Mouse (Mus musculus): ENCODE measurements around the gene Gm3512.
"Not testable (repeated sequence)": the region's sequence is repeated elsewhere in the genome, so short reads cannot be mapped to it uniquely, and the experiment has no call there.

The Gm3512 gene

GRCm38 (mm10) chr14:7174483-7174971, at the start of gene Gm3512:
TSS of gene Gm3512 (minus strand) at chr14:7174533.
- not testable (repeated sequence) for DNase-seq (ENCODE audit: low read depth, low spot score)

- DNase-seq (ENCODE audit: low read depth, low spot score): not testable (repeated sequence)
Measured at GRCm38 (mm10) chr14:7200070-7200469, 25.7 kb upstream of the Gm3512 start.

GRCm38 (mm10) chr14:7194440-7194839, 20.1 kb upstream of the Gm3512 start, which contains the start of gene Gm16434:
TSS of gene Gm16434 (minus strand) at chr14:7194540.
- DNase-seq (ENCODE audit: low read depth, low spot score): not testable (repeated sequence)

- not testable (repeated sequence) for DNase-seq (ENCODE audit: low read depth, low spot score)
Measured at GRCm38 (mm10) chr14:7125312-7125711, 49.0 kb downstream of the Gm3512 start, which contains the start of gene Gm6676. TSS of gene Gm6676 (minus strand) at chr14:7125412.

- not testable (repeated sequence) for DNase-seq (ENCODE audit: low read depth, low spot score)
Measured at GRCm38 (mm10) chr14:7105124-7105802, 69.1 kb downstream of the Gm3512 start.
